Mouse (Mus musculus) intestine, postnatal 0 days (tissue): ENCODE results near the gene Agpat2. TPM values are rescaled to one million over a fixed set of nuclear protein-coding genes. Genes with fewer than 3 reads are reported as not detected.
A peak's percentile ranks its signal among the peaks of the same experiment; 100 is the strongest.

ENCODE experiments used
- ATAC-seq: fragments of 200-750 bp; cut with Nextera tagmentation; 2 replicates; pipeline ENCODE4 v1.8.0; 2017; ENCODE audit warnings: mild to moderate bottlenecking, moderate TSS enrichment, moderate library complexity
- H3K27ac ChIP-seq: fragments of 300-500 bp; sonication (generic); 2 replicates; pipeline ENCODE4 v1.5.1; 2014; ENCODE audit warnings: mild to moderate bottlenecking, low read depth, low read length, moderate library complexity
- H3K27me3 ChIP-seq: fragments of 300-500 bp; sonication (generic); replicated peaks from 2 replicates; pipeline ENCODE4 v1.6.1; 2014; ENCODE audit warnings: low read length, mixed read lengths; ENCODE audit not compliant: control insufficient read depth, insufficient read depth
- H3K36me3 ChIP-seq: fragments of 300-500 bp; sonication (generic); 2 replicates; pipeline ENCODE4 v1.6.1; 2014; ENCODE audit warnings: mild to moderate bottlenecking, moderate library complexity; ENCODE audit not compliant: control insufficient read depth, insufficient read depth
- H3K4me1 ChIP-seq: fragments of 300-500 bp; sonication (generic); replicated peaks from 2 replicates; pipeline ENCODE4 v1.6.1; 2014; ENCODE audit warnings: antibody characterized with exemption, low read length, mixed read lengths; ENCODE audit not compliant: control insufficient read depth, insufficient read depth
- H3K4me2 ChIP-seq: fragments of 300-500 bp; sonication (generic); replicated peaks from 2 replicates; pipeline ENCODE4 v1.6.1; 2014; ENCODE audit warnings: low read depth, mild to moderate bottlenecking, moderate library complexity
- H3K4me3 ChIP-seq: fragments of 300-500 bp; sonication (generic); 2 replicates; pipeline ENCODE4 v1.5.1; 2014; ENCODE audit warnings: low read depth, low read length
- H3K9ac ChIP-seq: fragments of 300-500 bp; sonication (generic); 2 replicates; pipeline ENCODE4 v1.6.1; 2014; ENCODE audit warnings: mild to moderate bottlenecking, low read depth, low read length
- H3K9me3 ChIP-seq: fragments of 300-500 bp; sonication (generic); 2 replicates; pipeline ENCODE4 v1.6.1; 2016; ENCODE audit warnings: mixed run types; ENCODE audit not compliant: control insufficient read depth
- CTCF ChIP-seq: sonication (generic); IDR thresholded peaks from 2 replicates; pipeline ENCODE4 v1.5.1; 2016; ENCODE audit warnings: low read depth, mild to moderate bottlenecking, control low read depth, antibody characterized with exemption, moderate library complexity
- WGBS: fragments of 180-500 bp; shearing (Covaris S2); extraction: QIAGEN DNeasy Blood & Tissue Kit; methylation state at CpG from one replicate; pipeline ENCODE4 v1.1.7; 2014; 5-methylcytosine and 5-hydroxymethylcytosine counted together
- polyA plus RNA-seq: library from polyadenylated mRNA; unstranded; fragments of >200 nt; fragmentation: Nextera tagmentation; extraction: Ambion mirVana; gene quantifications from 2 replicates; pipeline ENCODE4 v1.2.1, GENCODE M21; 2015

Agpat2 gene
- polyA plus RNA-seq = 124 and 128 TPM in 2 replicates

DNA sequence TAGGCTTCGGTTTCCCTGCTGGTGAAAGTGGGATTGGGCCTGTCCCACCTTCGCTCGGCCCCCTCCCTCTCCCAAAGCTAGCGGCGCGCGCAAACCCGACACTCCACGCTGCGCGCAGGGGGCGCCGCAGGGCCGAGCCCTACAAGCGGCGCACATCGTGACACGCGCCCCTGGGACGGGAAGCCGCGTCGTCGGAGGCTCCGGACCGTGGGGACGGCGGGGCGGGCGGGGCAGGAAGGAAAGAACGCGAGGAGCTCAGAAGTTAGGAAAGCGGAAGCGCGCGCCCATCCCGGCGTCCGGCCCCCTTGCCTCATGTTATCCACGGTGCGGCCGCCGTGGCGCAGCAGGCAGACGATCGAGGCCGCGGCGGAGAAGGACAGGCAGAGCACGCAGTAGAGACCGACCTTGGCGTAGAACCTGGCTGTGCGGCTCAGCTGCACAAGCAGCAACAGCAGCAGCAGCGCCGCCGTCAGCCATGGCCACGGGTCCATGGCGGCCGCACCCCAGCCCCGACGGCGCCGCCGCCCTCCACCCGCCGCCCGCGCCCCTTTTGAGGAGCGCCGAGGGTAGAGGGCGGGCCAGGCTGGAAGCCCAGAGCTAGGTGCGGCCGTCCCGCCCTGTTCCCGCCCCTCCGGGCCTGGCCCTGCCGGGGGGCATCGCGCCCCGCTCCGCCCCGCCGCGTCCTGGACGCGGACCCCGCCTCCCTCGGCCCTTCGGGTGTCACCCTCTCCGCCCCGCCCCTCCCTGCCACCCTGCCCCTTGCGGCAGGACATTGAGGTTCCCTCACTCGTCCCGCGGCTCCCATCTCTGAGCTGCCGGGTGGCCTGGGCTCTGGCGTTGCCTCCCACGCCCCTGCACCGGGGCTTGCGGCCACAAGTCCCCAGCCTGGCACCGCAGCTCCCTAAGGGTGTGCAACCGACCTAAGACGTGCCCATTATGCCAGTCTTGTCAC is at the start of gene Agpat2:
Agpat2 (minus strand) TSS at position 698 of the 952 bp plus-strand sequence.
- Histone ChIP-seq H3K9me3 (no peaks in the 10 kb centered on the region), H3K9ac (peak within 1 kb of the TSS; percentile 83), H3K4me1 (peaks cover 5% of the 10 kb centered on the region; the same call in 1 of the 2 replicates), H3K27ac (peak within 1 kb of the TSS; percentile 94), H3K27me3 (no peaks in the 10 kb centered on the region), H3K4me2 (peak within 1 kb of the TSS; percentile 83), H3K36me3 (no peaks in the 10 kb centered on the region), H3K4me3 (peak within 1 kb of the TSS; percentile 68)
- WGBS = 1% methylated on average over 62 of the region's 103 CpGs
- peak; percentile 68 for TF ChIP-seq CTCF
- peak; percentile 78 for ATAC-seq

DNA sequence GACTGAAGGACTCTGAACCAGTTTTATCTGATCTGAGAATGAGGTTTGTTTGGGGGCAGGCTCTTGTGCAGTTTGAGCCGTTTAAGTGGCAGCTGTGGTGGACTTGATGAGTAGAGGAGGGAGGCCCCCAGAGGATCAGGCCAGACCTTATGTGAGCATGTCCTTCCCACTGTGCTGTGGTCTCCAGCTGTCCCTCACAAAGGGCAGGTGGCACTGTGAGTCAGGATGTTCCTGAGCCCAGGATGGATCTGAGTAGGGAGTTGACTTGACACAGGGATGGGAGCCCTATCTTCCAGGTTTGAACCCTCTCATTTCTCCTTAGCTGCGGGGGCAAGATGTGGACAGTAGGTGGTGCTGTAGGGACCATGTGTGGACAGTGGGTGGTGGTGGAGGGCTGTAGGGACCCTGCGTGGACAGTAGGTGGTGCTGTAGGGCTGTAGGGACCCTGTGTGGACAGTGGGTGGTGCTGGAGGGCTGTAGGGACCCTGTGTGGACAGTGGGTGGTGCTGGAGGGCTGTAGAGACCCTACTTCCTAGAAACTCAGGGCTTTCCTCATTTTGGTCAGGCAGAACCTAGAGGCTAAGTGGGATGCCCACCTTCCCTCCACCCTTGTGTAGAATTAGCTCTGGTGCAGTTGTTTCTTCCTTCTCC is 42.6 kb upstream of the Agpat2 start:
- H3K4me2 ChIP-seq = no peak overlapping the region
- no peaks in the 10 kb centered on the region for H3K27me3 ChIP-seq
- no peak overlapping the region for H3K27ac ChIP-seq
- peak; percentile 89 for ATAC-seq
- TF ChIP-seq CTCF = peak; percentile 100
- H3K4me3 ChIP-seq = no peak overlapping the region
- no peaks in the 10 kb centered on the region for H3K9me3 ChIP-seq
- H3K36me3 ChIP-seq = no peaks in the 10 kb centered on the region
- H3K4me1 ChIP-seq = no peaks in the 10 kb centered on the region
- WGBS = 12% methylated on average over 3 of the region's 3 CpGs
- no peak overlapping the region for H3K9ac ChIP-seq

DNA sequence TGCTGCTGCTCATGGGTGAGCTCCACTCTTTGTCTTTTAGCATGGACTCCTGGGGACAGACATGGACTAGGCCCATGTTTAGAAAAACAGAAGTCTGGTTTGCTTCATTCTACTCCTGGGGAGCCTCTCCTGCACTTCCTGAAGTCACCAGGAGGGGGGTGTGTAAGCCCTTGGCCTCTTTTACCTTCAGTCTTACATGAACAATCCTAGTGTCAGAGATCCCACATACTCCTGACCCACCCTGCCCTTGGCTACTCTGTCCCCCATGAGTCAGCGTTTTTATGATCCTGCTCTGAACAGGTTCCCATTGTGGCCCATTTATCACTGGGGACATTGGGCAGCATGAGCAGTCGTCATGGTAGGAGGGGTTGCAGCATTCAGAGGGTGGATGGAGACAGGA is 39.7 kb upstream of the Agpat2 start:
- H3K4me2 ChIP-seq = no peak overlapping the region
- H3K36me3 ChIP-seq = no peaks in the 10 kb centered on the region
- 0 out of 2 replicates have a peak, but pooled peaks cover 4% of the 10 kb centered on the region for H3K4me1 ChIP-seq
- ATAC-seq = no peak
- peak; percentile 75 for TF ChIP-seq CTCF
- H3K9ac ChIP-seq = no peak overlapping the region
- no peaks in the 10 kb centered on the region for H3K9me3 ChIP-seq
- no peak overlapping the region for H3K27ac ChIP-seq
- 55% methylated on average over 2 of the region's 2 CpGs for WGBS
- H3K27me3 ChIP-seq = no peaks in the 10 kb centered on the region
- H3K4me3 ChIP-seq = no peak overlapping the region

DNA sequence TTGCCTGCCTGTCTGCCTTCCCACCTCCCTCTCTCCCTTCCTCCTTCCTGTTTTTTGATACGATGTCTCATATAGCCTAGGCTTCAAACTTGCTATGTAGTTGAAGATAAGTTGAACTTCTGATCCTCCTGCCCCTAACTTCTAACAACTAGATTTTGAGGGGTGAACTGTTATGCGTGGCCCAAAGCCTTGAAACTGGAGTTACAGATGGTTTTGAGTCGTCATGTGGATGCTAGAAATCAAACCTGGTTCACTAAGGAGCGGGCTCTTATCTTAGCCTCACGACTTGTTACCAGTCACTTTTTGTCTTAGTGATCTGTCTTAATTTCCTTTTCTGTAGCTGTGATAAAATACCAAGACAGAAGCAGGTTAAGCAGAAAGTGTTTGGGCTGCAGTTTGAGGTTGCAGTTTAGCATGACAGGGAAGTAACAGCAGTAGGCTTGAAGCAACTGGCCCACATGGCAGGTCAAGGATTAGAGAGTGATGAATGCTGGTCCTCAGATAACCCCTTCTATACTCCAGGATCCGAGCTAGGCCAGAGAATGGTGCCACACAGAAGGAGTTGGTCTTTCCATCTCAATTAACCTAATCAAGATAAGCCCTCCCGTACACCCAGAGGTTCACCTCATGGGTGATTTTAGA is 36.9 kb upstream of the Agpat2 start:
- ATAC-seq = no peak
- Histone ChIP-seq H3K36me3 (peaks cover 24% of the 10 kb centered on the region), H3K27me3 (no peaks in the 10 kb centered on the region), H3K4me2 (no peak overlapping the region), H3K27ac (0 out of 2 replicates have a peak overlapping the region, but pooled peaks have one; percentile 62), H3K4me1 (0 out of 2 replicates have a peak, but pooled peaks cover 8% of the 10 kb centered on the region), H3K9ac (no peak overlapping the region), H3K4me3 (no peak overlapping the region), H3K9me3 (no peaks in the 10 kb centered on the region)
- TF ChIP-seq CTCF = no peak
- 78% methylated on average over 7 of the region's 7 CpGs for WGBS

DNA sequence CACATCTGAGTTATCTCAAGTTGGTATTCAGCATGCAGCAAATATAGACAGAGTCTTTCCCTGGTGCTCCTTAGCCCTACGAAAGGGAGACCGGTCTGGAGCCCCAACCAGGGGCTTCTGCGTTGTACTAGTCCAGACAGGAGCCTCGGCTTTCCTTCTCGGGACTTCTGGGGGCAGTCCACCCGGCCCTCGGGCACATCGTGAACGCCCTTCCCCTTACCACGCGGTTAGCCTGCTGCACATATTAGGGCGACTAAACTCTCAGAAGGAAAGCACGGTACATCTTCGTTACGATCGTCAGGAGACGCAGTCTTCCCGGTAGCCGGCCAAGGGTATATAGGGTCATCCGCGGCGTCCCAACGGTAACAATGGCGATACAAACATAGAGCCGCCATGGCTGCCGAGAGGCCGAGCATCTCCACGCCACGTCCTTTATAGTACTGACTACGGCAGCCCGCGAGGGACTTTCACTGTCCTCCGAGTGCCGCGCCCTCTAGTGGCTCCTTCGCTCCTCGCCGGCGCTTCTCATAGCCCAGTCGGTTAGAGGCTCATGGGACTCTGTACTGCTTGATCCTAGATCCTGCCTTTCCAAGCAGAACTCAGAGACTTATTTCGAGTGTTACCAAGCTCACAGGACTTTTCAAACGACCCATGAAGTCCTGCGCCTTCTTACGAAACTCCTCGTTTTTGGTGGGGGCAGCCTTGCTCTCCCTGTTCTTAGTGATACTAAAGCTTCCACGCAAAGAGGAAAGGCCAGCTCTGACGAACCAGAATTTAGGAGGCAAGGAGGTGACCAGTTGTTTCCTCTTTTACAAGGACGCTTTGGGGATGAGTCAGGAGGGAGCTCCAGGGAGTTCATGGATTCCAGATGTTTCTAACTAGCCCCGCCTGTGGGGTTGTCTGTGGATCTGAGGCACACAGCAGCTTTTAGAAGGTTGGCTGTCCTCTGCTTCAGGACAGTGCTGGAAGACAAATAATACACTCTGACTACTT is 35.9 kb upstream of the Agpat2 start:
- Histone ChIP-seq H3K4me2 (peak overlapping the region; percentile 75), H3K9me3 (no peaks in the 10 kb centered on the region), H3K27ac (peak overlapping the region; percentile 72), H3K9ac (peak overlapping the region; percentile 85), H3K27me3 (no peaks in the 10 kb centered on the region), H3K4me3 (peak overlapping the region; percentile 90), H3K36me3 (peaks cover 34% of the 10 kb centered on the region), H3K4me1 (0 out of 2 replicates have a peak, but pooled peaks cover 8% of the 10 kb centered on the region)
- ATAC-seq = peak; percentile 78
- WGBS = 5% methylated on average over 49 of the region's 49 CpGs
- TF ChIP-seq CTCF = peak; percentile 98
